Mouse (Mus musculus) CH12.LX (cell line): ENCODE measurements at regions not wholly inside any gene's neighbourhood (a gene's known extent, or its start where the extent isn't known, plus 50 kb on each side); places are given as distances from the start of the nearest gene placed in this dataset.

Experiments
- DNase-seq: peaks from one replicate; pipeline ENCODE4 v3.0.0-alpha.2; 2013; ENCODE audit errors: extremely low read depth
- H3K27ac ChIP-seq: 2 replicates; pipeline ENCODE4 v1.5.1; 2012; ENCODE audit warnings: low read depth, mild to moderate bottlenecking, control low read depth, moderate library complexity; ENCODE audit not compliant: insufficient read depth
- H3K27me3 ChIP-seq: replicated peaks from 2 replicates; pipeline ENCODE3; 2012; ENCODE audit warnings: inconsistent platforms
- H3K36me3 ChIP-seq, 2 experiments: replicated peaks in 1 of 2; 2 replicates each; pipeline versions ENCODE3 to v1.6.1; 2012; ENCODE audit warnings: inconsistent platforms in 1 of 2, low read length in 1 of 2, mild to moderate bottlenecking in 1 of 2, mixed read lengths in 1 of 2, moderate library complexity in 1 of 2; ENCODE audit not compliant: control insufficient read depth in 1 of 2, insufficient read depth in 1 of 2
- H3K4me1 ChIP-seq, 2 experiments: 2 replicates each; pipeline ENCODE4 v1.6.1; 2012; ENCODE audit warnings: inconsistent platforms in 1 of 2, moderate library complexity in 1 of 2; ENCODE audit not compliant: insufficient read depth in 2 of 2, control insufficient read depth in 1 of 2
- H3K4me2 ChIP-seq: 2 replicates; pipeline ENCODE4 v1.6.1; 2012; ENCODE audit warnings: low read depth, mild to moderate bottlenecking, control low read depth; ENCODE audit not compliant: poor library complexity, insufficient read depth, severe bottlenecking
- H3K4me3 ChIP-seq, 3 experiments: fragments of 150-350 bp in 1 of 3; sonication (generic) in 1 of 3; replicated peaks in 1 of 3; 2 replicates each; pipeline versions ENCODE3 to v1.5.1; 2011 to 2012; ENCODE audit warnings: low read depth in 2 of 3, low read length in 2 of 3, mild to moderate bottlenecking in 2 of 3, moderate library complexity in 2 of 3, control low read depth in 1 of 3, improper control_type of control experiment in 1 of 3, inconsistent platforms in 1 of 3, mixed read lengths in 1 of 3; ENCODE audit not compliant: poor library complexity in 1 of 3
- H3K79me2 ChIP-seq: replicated peaks from 2 replicates; pipeline ENCODE4 v1.6.1; 2012; ENCODE audit warnings: mild to moderate bottlenecking, moderate library complexity; ENCODE audit not compliant: control insufficient read depth, poor library complexity, insufficient read depth, severe bottlenecking; ENCODE audit errors: extremely low read depth
- H3K9ac ChIP-seq: 2 replicates; pipeline ENCODE4 v1.6.1; 2012; ENCODE audit warnings: low read depth, mild to moderate bottlenecking, control low read depth, moderate library complexity; ENCODE audit not compliant: insufficient read depth
- H3K9me3 ChIP-seq: replicated peaks from 2 replicates; pipeline ENCODE3; 2012; ENCODE audit warnings: low read length, inconsistent platforms, mixed read lengths
- BHLHE40 ChIP-seq: IDR thresholded peaks from 2 replicates; pipeline ENCODE4 v1.6.1; 2011; ENCODE audit warnings: mild to moderate bottlenecking, low read depth, low read length, improper control_type of control experiment
- KAT2A ChIP-seq: IDR thresholded peaks from 2 replicates; pipeline ENCODE4 v1.6.1; 2012; ENCODE audit warnings: low read length, improper control_type of control experiment, inconsistent platforms; ENCODE audit not compliant: insufficient replicate concordance
- MAX ChIP-seq: IDR thresholded peaks from 2 replicates; pipeline ENCODE4 v1.6.1; 2011; ENCODE audit warnings: low read length, improper control_type of control experiment
- MAZ ChIP-seq: IDR thresholded peaks from 2 replicates; pipeline ENCODE4 v1.6.1; 2012; ENCODE audit warnings: low read depth, mild to moderate bottlenecking, inconsistent platforms, low read length, improper control_type of control experiment, moderate library complexity
- RAD21 ChIP-seq: IDR thresholded peaks from 2 replicates; pipeline ENCODE4 v1.6.1; 2011; ENCODE audit warnings: low read depth, mild to moderate bottlenecking, low read length, improper control_type of control experiment, moderate library complexity
- RCOR1 ChIP-seq: conservative IDR thresholded peaks from 2 replicates; pipeline ENCODE4 v1.6.1; 2012; ENCODE audit warnings: low read depth, mild to moderate bottlenecking, inconsistent platforms, low read length, improper control_type of control experiment
- SMC3 ChIP-seq: IDR thresholded peaks from 2 replicates; pipeline ENCODE4 v1.6.1; 2011; ENCODE audit warnings: low read depth, low read length, improper control_type of control experiment
- TBP ChIP-seq: conservative IDR thresholded peaks from 2 replicates; pipeline ENCODE4 v1.6.1; 2011; ENCODE audit warnings: low read depth, low read length, improper control_type of control experiment
- UBTF ChIP-seq: IDR thresholded peaks from 2 replicates; pipeline ENCODE4 v1.6.1; 2012; ENCODE audit warnings: low read depth, mild to moderate bottlenecking, inconsistent platforms, low read length, improper control_type of control experiment, moderate library complexity
- ZMIZ1 ChIP-seq: IDR thresholded peaks from 2 replicates; pipeline ENCODE4 v1.6.1; 2012; ENCODE audit warnings: low read depth, mild to moderate bottlenecking, inconsistent platforms, low read length, improper control_type of control experiment
- ZNF384 ChIP-seq: IDR thresholded peaks from 2 replicates; pipeline ENCODE4 v1.6.1; 2012; ENCODE audit warnings: low read depth, low read length, improper control_type of control experiment, inconsistent platforms
- dilution Hi-C: fragments of 300-500 bp; cut with MboI; formaldehyde crosslinking; loops from 2 replicates; pipeline ENCODE4 v1.14.3; 2020; ENCODE audit warnings: low sequenced_read_pairs; ENCODE audit not compliant: extremely low pct_unique_long_range_greater_than_20kb, extremely low pct_ligation_motif_present
- in situ Hi-C: fragments of 300-500 bp; cut with MboI; formaldehyde crosslinking; loops from 3 replicates; pipeline ENCODE4 v1.14.3; 2019; ENCODE audit warnings: low sequenced_read_pairs, low pct_ligation_motif_present, low pct_unique_long_range_greater_than_20kb, mixed read lengths

DNA sequence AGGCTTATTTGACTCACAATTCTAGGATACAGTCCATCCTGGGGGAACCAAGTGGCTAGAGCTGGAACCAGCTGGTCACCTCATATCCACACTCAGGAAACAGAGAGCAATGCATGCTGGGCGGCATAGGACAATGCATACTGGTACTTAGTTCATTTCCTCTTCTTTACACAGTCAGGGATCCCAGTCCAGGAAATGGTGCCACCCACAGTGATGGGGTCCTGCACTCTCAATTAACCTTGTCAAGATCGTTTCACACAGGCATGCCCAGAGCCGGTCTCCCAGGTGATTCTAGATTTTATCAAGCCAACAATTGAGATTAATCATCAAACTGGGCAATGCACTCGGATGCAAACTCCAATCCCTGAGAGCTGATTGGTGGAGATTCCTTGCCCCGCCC lies 145.7 kb upstream of the Prox1 start:
- no peaks in the 10 kb centered on the region for H3K36me3 ChIP-seq
- no peak for DNase-seq
- H3K79me2 ChIP-seq = no peaks in the 10 kb centered on the region
- H3K4me1 ChIP-seq = no peaks in the 10 kb centered on the region
- no peak overlapping the region for H3K4me2 ChIP-seq
- no peak for TF ChIP-seq ZMIZ1
- no peaks in the 10 kb centered on the region for H3K9me3 ChIP-seq
- H3K27me3 ChIP-seq = peaks cover 73% of the 10 kb centered on the region
- no peak overlapping the region for H3K27ac ChIP-seq
- dilution Hi-C loops (no loop called here), in situ Hi-C loops (no loop called here)
- no peak overlapping the region for H3K4me3 ChIP-seq
- no peak overlapping the region for H3K9ac ChIP-seq

DNA sequence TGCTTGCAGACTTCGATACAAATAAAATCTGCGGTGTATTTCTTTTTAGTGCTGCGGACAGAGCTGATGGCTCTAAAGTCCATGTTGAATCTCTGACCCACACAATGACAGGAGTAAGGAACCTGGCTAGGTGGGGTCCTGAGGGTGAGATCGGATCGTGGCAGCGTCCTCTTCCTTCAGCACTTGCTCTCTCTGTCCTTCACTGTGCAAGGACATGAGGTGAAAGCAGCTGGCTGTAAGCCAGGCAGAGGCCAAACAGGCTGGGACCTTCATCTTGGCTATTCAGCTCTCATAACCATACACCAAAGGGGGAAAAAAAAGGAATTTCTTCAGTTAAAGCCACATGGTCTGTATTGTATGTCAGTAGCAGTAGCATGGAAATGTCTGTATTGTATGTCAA lies 139.3 kb upstream of the Prox1 start:
- Histone ChIP-seq H3K4me3 (no peak overlapping the region), H3K27ac (no peak overlapping the region), H3K27me3 (peaks cover 68% of the 10 kb centered on the region), H3K4me1 (no peaks in the 10 kb centered on the region), H3K9ac (no peak overlapping the region), H3K4me2 (no peak overlapping the region), H3K79me2 (no peaks in the 10 kb centered on the region), H3K36me3 (no peaks in the 10 kb centered on the region), H3K9me3 (no peaks in the 10 kb centered on the region)
- in situ Hi-C loops (no loop called here), dilution Hi-C loops (no loop called here)
- no peak for TF ChIP-seq TBP
- no peak for TF ChIP-seq MAX
- DNase-seq = no peak

DNA sequence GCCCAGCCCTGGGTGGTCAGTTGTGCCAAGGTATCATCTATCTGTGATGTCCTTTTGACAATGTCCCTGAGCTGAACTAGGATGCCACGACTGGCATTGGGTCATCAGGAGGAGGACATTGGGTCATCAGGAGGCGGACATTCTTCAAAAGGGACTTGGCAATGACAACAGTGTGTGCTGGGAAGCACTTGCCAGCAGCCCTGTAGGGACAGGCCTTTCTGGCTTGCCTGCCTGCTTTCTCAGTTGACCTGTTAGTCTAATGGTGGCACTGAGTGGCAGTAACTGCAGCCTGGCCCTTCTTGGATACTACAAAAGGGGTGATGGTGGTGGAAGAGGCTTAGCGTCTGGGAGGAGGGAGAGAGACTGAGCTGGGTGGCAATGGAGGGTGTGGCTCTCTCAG lies 137.2 kb upstream of the Prox1 start:
- no peak overlapping the region for H3K4me2 ChIP-seq
- no peak for DNase-seq
- in situ Hi-C loops = no loop called here
- no peak overlapping the region for H3K4me3 ChIP-seq
- H3K4me1 ChIP-seq = no peaks in the 10 kb centered on the region
- no peak overlapping the region for H3K27ac ChIP-seq
- TF ChIP-seq RAD21 = no peak
- TF ChIP-seq, all 38 proteins: peak for 0
- peaks cover 2% of the 10 kb centered on the region for H3K9me3 ChIP-seq
- H3K27me3 ChIP-seq = peaks cover 49% of the 10 kb centered on the region
- no peaks in the 10 kb centered on the region for H3K79me2 ChIP-seq
- no peaks in the 10 kb centered on the region for H3K36me3 ChIP-seq
- no peak overlapping the region for H3K9ac ChIP-seq
- dilution Hi-C loops = no loop called here

DNA sequence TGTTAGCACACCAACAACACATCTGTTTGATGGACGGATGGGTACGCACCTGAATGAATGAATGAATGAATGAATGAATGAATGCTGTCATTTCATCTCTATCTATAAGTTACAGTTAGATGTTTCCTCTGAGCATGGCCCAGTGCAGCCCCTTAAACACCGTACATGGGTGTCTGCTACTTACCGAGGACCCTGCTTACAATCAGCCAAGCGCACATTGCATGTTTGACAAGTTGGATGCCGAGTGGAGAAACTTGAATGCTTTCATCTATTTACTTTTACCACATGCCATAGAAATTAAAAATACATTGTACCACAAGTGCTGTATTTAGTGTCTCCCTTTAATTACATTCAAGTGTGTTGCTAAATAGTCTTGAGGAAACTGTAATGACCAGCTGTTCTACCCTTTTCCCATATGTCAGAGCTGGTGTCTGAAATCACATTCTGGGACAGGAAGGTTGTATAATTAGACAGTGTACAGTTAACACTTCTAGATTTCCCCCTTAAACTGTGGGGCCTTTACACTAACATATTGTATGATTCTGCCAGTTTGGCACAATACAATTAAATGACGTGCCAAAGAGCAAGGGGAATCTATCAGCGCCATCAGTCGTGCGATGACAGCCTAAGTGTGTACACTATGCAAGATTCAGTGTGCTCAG lies 127.3 kb upstream of the Prox1 start:
- H3K27ac ChIP-seq = no peak overlapping the region
- in situ Hi-C loops = no loop called here
- TF ChIP-seq BHLHE40 (no peak), ZMIZ1 (no peak), MAX (no peak), MAZ (no peak), KAT2A (no peak), RCOR1 (no peak), SMC3 (no peak), ZNF384 (no peak), UBTF (no peak)
- no peaks in the 10 kb centered on the region for H3K36me3 ChIP-seq
- dilution Hi-C loops = no loop called here
- no peak overlapping the region for H3K4me3 ChIP-seq
- H3K4me1 ChIP-seq = no peaks in the 10 kb centered on the region
- no peak for DNase-seq
- peaks cover 43% of the 10 kb centered on the region for H3K27me3 ChIP-seq
- H3K4me2 ChIP-seq = no peak overlapping the region
- no peaks in the 10 kb centered on the region for H3K79me2 ChIP-seq
- H3K9ac ChIP-seq = no peak overlapping the region
- H3K9me3 ChIP-seq = no peaks in the 10 kb centered on the region
